Mouse (Mus musculus) neural tube, embryonic 11.5 days (tissue): ENCODE data around the gene 4930523C07Rik. TPM values are rescaled to one million over a fixed set of nuclear protein-coding genes. Genes with fewer than 3 reads are reported as not detected.

Experiments
- ATAC-seq: fragments of 200-750 bp; cut with Nextera tagmentation; 2 replicates; pipeline ENCODE4 v1.8.0; 2017; ENCODE audit warnings: moderate number of reproducible peaks, mild to moderate bottlenecking, moderate TSS enrichment, moderate library complexity; ENCODE audit not compliant: insufficient read depth, low FRiP score, low TSS enrichment
- DNase-seq: peaks from one replicate; pipeline ENCODE4 v3.0.0-alpha.2; 2015; ENCODE audit warnings: low spot score
- H3K27ac ChIP-seq: fragments of 300-500 bp; sonication (generic); 2 replicates; pipeline ENCODE4 v1.5.1; 2014; ENCODE audit warnings: low read depth, mild to moderate bottlenecking, low read length
- H3K27me3 ChIP-seq: fragments of 300-500 bp; sonication (generic); 2 replicates; pipeline ENCODE4 v1.6.1; 2014; ENCODE audit warnings: mild to moderate bottlenecking, low read length, mixed read lengths; ENCODE audit not compliant: control insufficient read depth, insufficient read depth
- H3K36me3 ChIP-seq: fragments of 300-500 bp; sonication (generic); 2 replicates; pipeline ENCODE4 v1.6.1; 2014; ENCODE audit warnings: mild to moderate bottlenecking, low read length, moderate library complexity, mixed read lengths; ENCODE audit not compliant: control insufficient read depth, insufficient read depth
- H3K4me1 ChIP-seq: fragments of 300-500 bp; sonication (generic); 2 replicates; pipeline ENCODE4 v1.6.1; 2014; ENCODE audit warnings: low read length, mixed read lengths; ENCODE audit not compliant: control insufficient read depth, insufficient read depth
- H3K4me2 ChIP-seq: fragments of 300-500 bp; sonication (generic); 2 replicates; pipeline ENCODE4 v1.6.1; 2014; ENCODE audit warnings: low read depth, mild to moderate bottlenecking, moderate library complexity
- H3K4me3 ChIP-seq: fragments of 300-500 bp; sonication (generic); 2 replicates; pipeline ENCODE4 v1.5.1; 2014; ENCODE audit warnings: low read depth, low read length
- H3K9ac ChIP-seq: fragments of 300-500 bp; sonication (generic); 2 replicates; pipeline ENCODE4 v1.6.1; 2014; ENCODE audit warnings: mild to moderate bottlenecking, low read length
- H3K9me3 ChIP-seq: fragments of 300-500 bp; sonication (generic); 2 replicates; pipeline ENCODE4 v1.6.1; 2016; ENCODE audit warnings: low read length; ENCODE audit not compliant: control insufficient read depth
- WGBS: fragments of 180-500 bp; shearing (Covaris S2); extraction: QIAGEN DNeasy Blood & Tissue Kit; methylation state at CpG from one replicate; pipeline ENCODE4 v1.1.7; 2014; 5-methylcytosine and 5-hydroxymethylcytosine counted together
- polyA plus RNA-seq: library from polyadenylated mRNA; unstranded; fragments of >200 nt; fragmentation: Nextera tagmentation; extraction: Ambion mirVana; gene quantifications from 2 replicates; pipeline ENCODE4 v1.2.1, GENCODE M21; 2014

4930523C07Rik gene
- polyA plus RNA-seq, 1 experiment from 2014 or later: 2.2 TPM

DNA sequence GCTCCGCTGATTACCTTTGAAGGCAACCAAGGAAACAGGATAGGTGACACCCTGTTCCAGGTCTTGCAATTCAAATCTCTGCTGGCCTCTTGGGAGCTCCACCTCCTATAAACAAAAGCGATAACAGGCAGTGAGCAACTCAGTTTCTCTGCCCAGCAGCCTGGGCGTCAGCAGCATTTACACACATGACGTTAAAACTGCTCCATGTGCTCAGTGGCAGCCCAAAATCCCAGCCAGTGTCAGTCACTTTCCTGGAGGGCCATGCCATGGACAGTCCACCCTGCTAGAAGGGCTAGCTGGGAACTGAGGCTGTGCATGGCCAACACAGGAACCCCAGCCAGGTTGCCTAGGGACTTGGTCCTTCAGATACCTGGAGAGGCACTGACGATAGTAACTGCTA is 61.2 kb downstream of the 4930523C07Rik start:
- 88% methylated on average over 5 of the region's 5 CpGs for WGBS
- DNase-seq (no peak), ATAC-seq (no peak)
- Histone ChIP-seq H3K27me3 (no peaks in the 10 kb centered on the region), H3K9me3 (no peaks in the 10 kb centered on the region), H3K9ac (no peak overlapping the region), H3K4me1 (no peaks in the 10 kb centered on the region), H3K4me3 (no peak overlapping the region), H3K4me2 (no peak overlapping the region), H3K27ac (no peak overlapping the region), H3K36me3 (no peaks in the 10 kb centered on the region)

DNA sequence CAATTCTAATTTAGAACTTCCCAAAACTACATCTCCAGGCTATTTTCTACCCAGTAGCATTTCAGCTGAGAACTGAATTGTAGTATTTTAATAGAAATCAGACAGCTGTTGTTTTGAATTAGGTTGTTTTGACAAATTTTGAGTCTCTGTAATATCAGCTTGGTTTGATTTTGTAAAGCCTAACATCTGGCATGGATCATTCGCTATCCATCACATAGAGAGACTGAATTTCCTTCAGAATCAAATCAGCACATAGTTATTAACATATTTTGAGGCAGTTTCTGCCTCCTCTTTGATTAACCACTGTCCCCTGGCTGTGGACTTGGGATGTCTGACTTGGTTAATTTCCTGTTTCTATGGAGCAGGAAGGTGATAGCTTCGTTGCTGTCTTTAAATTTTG is 64.4 kb downstream of the 4930523C07Rik start:
- Histone ChIP-seq H3K27me3 (no peaks in the 10 kb centered on the region), H3K9me3 (no peaks in the 10 kb centered on the region), H3K27ac (no peak overlapping the region), H3K36me3 (no peaks in the 10 kb centered on the region), H3K4me3 (no peak overlapping the region), H3K4me2 (no peak overlapping the region), H3K9ac (no peak overlapping the region), H3K4me1 (no peaks in the 10 kb centered on the region)
- 85% methylated on average over 2 of the region's 2 CpGs for WGBS
- ATAC-seq (no peak), DNase-seq (no peak)

DNA sequence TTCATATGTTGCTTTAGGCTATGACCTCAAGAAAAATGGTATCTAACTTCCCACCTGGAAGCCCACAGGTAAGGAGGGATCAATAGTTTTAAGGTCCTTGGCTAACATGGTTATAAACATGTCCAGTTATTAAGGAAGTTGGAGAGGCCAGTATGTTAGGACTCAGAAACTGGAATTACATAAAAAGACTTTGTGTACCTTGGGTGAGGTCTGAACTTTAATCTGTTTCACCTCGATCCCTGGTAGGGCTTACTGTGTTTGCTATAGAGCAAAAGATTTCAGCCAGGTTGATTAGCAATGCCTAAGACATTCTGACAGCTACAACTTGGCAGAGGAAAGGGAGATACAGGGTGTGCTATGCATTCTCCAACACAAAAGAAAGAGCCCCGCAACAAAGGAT is 79.8 kb downstream of the 4930523C07Rik start:
- whole genome bisulfite sequencing: 88% methylated on average over 2 of the region's 2 CpGs
- DNase-seq (no peak), ATAC-seq (no peak)
- Histone ChIP-seq H3K27ac (no peak overlapping the region), H3K4me3 (no peak overlapping the region), H3K27me3 (no peaks in the 10 kb centered on the region), H3K9me3 (no peaks in the 10 kb centered on the region), H3K36me3 (no peaks in the 10 kb centered on the region), H3K9ac (no peak overlapping the region), H3K4me1 (no peaks in the 10 kb centered on the region), H3K4me2 (no peak overlapping the region)

Other genes starting within 250 kb of the 4930523C07Rik start
- 0.04 and 0.08 TPM in 2 replicates for gene Tnn, start 109.2 kb downstream of the 4930523C07Rik start, polyA plus RNA-seq
- 193 and 213 TPM in 2 replicates for gene Mrps14, start 150.8 kb downstream of the 4930523C07Rik start, polyA plus RNA-seq
- gene Cacybp, start 168.5 kb downstream of the 4930523C07Rik start, polyA plus RNA-seq: 295 and 310 TPM in 2 replicates